Mouse (Mus musculus) limb, embryonic 12.5 days (tissue): ENCODE results near the gene Cdc42ep2. TPM values are rescaled to one million over a fixed set of nuclear protein-coding genes. Genes with fewer than 3 reads are reported as not detected.

Source experiments
- ATAC-seq: fragments of 200-750 bp; cut with Nextera tagmentation; 2 replicates; pipeline ENCODE4 v1.8.0; 2017; ENCODE audit warnings: low read depth, moderate TSS enrichment; ENCODE audit not compliant: insufficient number of reproducible peaks, insufficient read depth, low FRiP score, low TSS enrichment
- H3K27ac ChIP-seq: fragments of 300-500 bp; sonication (generic); 2 replicates; pipeline ENCODE4 v1.5.1; 2016; ENCODE audit warnings: mild to moderate bottlenecking, moderate library complexity
- H3K27me3 ChIP-seq: fragments of 300-500 bp; sonication (generic); 2 replicates; pipeline ENCODE4 v1.6.1; 2016; ENCODE audit warnings: mild to moderate bottlenecking, moderate library complexity
- H3K36me3 ChIP-seq: fragments of 300-500 bp; sonication (generic); 2 replicates; pipeline ENCODE4 v1.6.1; 2016; ENCODE audit warnings: mild to moderate bottlenecking, moderate library complexity
- H3K4me1 ChIP-seq: fragments of 300-500 bp; sonication (generic); replicated peaks from 2 replicates; pipeline ENCODE4 v1.6.1; 2016
- H3K4me2 ChIP-seq: fragments of 300-500 bp; sonication (generic); 2 replicates; pipeline ENCODE4 v1.6.1; 2016; ENCODE audit warnings: mild to moderate bottlenecking, moderate library complexity
- H3K4me3 ChIP-seq: fragments of 300-500 bp; sonication (generic); replicated peaks from 2 replicates; pipeline ENCODE4 v1.5.1; 2016; ENCODE audit warnings: mild to moderate bottlenecking
- H3K9ac ChIP-seq: fragments of 300-500 bp; sonication (generic); replicated peaks from 2 replicates; pipeline ENCODE4 v1.6.1; 2016; ENCODE audit warnings: mild to moderate bottlenecking, moderate library complexity
- H3K9me3 ChIP-seq: fragments of 300-500 bp; sonication (generic); 2 replicates; pipeline ENCODE4 v1.6.1; 2016; ENCODE audit warnings: mild to moderate bottlenecking, moderate library complexity
- WGBS: fragments of 180-500 bp; shearing (Covaris S2); methylation state at CpG from one replicate; pipeline ENCODE4 v1.1.7; 2016; 5-methylcytosine and 5-hydroxymethylcytosine counted together
- polyA plus RNA-seq: library from polyadenylated mRNA; unstranded; fragments of >200 nt; fragmentation: Nextera tagmentation; extraction: Ambion mirVana; gene quantifications from 2 replicates; pipeline ENCODE4 v1.2.1, GENCODE M21; 2016

Gene Cdc42ep2
- polyA plus RNA-seq, 1 experiment from 2014 or later = 2.7 TPM

GRCm38 (mm10) chr19:5954936-5955335 is 30.3 kb upstream of the Cdc42ep2 start:
- WGBS = 91% methylated on average over 10 of the region's 10 CpGs
- no peak overlapping the region for H3K9ac ChIP-seq
- ATAC-seq = no peak

GRCm38 (mm10) chr19:5954031-5954710 is 29.6 kb upstream of the Cdc42ep2 start:
- H3K9ac ChIP-seq = no peak overlapping the region
- H3K4me2 ChIP-seq = no peak overlapping the region
- H3K27ac ChIP-seq = no peak overlapping the region
- H3K4me1 ChIP-seq = no peaks in the 10 kb centered on the region
- ATAC-seq = no peak
- WGBS = 76% methylated on average over 22 of the region's 22 CpGs
- H3K36me3 ChIP-seq = peaks cover 93% of the 10 kb centered on the region
- H3K27me3 ChIP-seq = no peaks in the 10 kb centered on the region
- no peak overlapping the region for H3K4me3 ChIP-seq
- no peaks in the 10 kb centered on the region for H3K9me3 ChIP-seq

More at GRCm38 (mm10) chr19:5954936-5955335, 30.3 kb upstream of the Cdc42ep2 start:
- no peaks in the 10 kb centered on the region for H3K9me3 ChIP-seq
- no peak overlapping the region for H3K4me2 ChIP-seq
- H3K4me3 ChIP-seq = no peak overlapping the region
- peaks cover 92% of the 10 kb centered on the region for H3K36me3 ChIP-seq
- no peaks in the 10 kb centered on the region for H3K27me3 ChIP-seq
- no peak overlapping the region for H3K27ac ChIP-seq
- H3K4me1 ChIP-seq = no peaks in the 10 kb centered on the region

GRCm38 (mm10) chr19:5953201-5953770 is 28.7 kb upstream of the Cdc42ep2 start:
- Histone ChIP-seq H3K27ac (0 out of 2 replicates have a peak overlapping the region, but pooled peaks have one; percentile 0), H3K4me2 (no peak overlapping the region), H3K36me3 (peaks cover 93% of the 10 kb centered on the region), H3K9ac (no peak overlapping the region), H3K4me3 (no peak overlapping the region), H3K9me3 (no peaks in the 10 kb centered on the region), H3K27me3 (no peaks in the 10 kb centered on the region), H3K4me1 (no peaks in the 10 kb centered on the region)
- no peak for ATAC-seq
- 92% methylated on average over 19 of the region's 19 CpGs for WGBS

GRCm38 (mm10) chr19:5952071-5952691 is 27.6 kb upstream of the Cdc42ep2 start:
- Histone ChIP-seq H3K27me3 (no peaks in the 10 kb centered on the region), H3K4me2 (no peak overlapping the region), H3K4me3 (no peak overlapping the region), H3K4me1 (no peaks in the 10 kb centered on the region), H3K36me3 (peaks cover 95% of the 10 kb centered on the region), H3K9me3 (no peaks in the 10 kb centered on the region), H3K27ac (peak overlapping the region; percentile 64), H3K9ac (no peak overlapping the region)
- 74% methylated on average over 13 of the region's 13 CpGs for WGBS
- no peak for ATAC-seq

- 91% methylated on average over 16 of the region's 16 CpGs for WGBS
- no peak overlapping the region for H3K4me2 ChIP-seq
- H3K36me3 ChIP-seq = peaks cover 98% of the 10 kb centered on the region
- H3K9ac ChIP-seq = no peak overlapping the region
- H3K4me1 ChIP-seq = no peaks in the 10 kb centered on the region
- H3K9me3 ChIP-seq = no peaks in the 10 kb centered on the region
- H3K27me3 ChIP-seq = no peaks in the 10 kb centered on the region
- H3K27ac ChIP-seq = 0 out of 2 replicates have a peak overlapping the region, but pooled peaks have one; percentile 36
- H3K4me3 ChIP-seq = no peak overlapping the region
- no peak for ATAC-seq
Observed at GRCm38 (mm10) chr19:5951631-5952030, 27.0 kb upstream of the Cdc42ep2 start.

GRCm38 (mm10) chr19:5950218-5950617 is 25.6 kb upstream of the Cdc42ep2 start:
- Histone ChIP-seq H3K4me2 (no peak overlapping the region), H3K4me3 (no peak overlapping the region), H3K9me3 (no peaks in the 10 kb centered on the region), H3K36me3 (peaks cover 99% of the 10 kb centered on the region), H3K27me3 (no peaks in the 10 kb centered on the region), H3K27ac (no peak overlapping the region), H3K9ac (no peak overlapping the region), H3K4me1 (no peaks in the 10 kb centered on the region)
- WGBS = 91% methylated on average over 11 of the region's 11 CpGs
- no peak for ATAC-seq

GRCm38 (mm10) chr19:5945891-5946290 is 21.3 kb upstream of the Cdc42ep2 start:
- H3K36me3 ChIP-seq = peaks cover 95% of the 10 kb centered on the region
- no peaks in the 10 kb centered on the region for H3K27me3 ChIP-seq
- H3K9ac ChIP-seq = 0 out of 2 replicates have a peak overlapping the region, but pooled peaks have one; percentile 23
- 88% methylated on average over 8 of the region's 8 CpGs for WGBS
- H3K27ac ChIP-seq = no peak overlapping the region
- no peak overlapping the region for H3K4me3 ChIP-seq
- no peak overlapping the region for H3K4me2 ChIP-seq
- no peak for ATAC-seq
- H3K4me1 ChIP-seq = no peaks in the 10 kb centered on the region
- H3K9me3 ChIP-seq = no peaks in the 10 kb centered on the region

GRCm38 (mm10) chr19:5945027-5945426 is 20.4 kb upstream of the Cdc42ep2 start:
- H3K4me2 ChIP-seq = no peak overlapping the region
- H3K27ac ChIP-seq = no peak overlapping the region
- no peaks in the 10 kb centered on the region for H3K4me1 ChIP-seq
- no peak overlapping the region for H3K4me3 ChIP-seq
- 73% methylated on average over 7 of the region's 7 CpGs for WGBS
- H3K9me3 ChIP-seq = no peaks in the 10 kb centered on the region
- no peaks in the 10 kb centered on the region for H3K27me3 ChIP-seq
- no peak for ATAC-seq
- peaks cover 94% of the 10 kb centered on the region for H3K36me3 ChIP-seq
- no peak overlapping the region for H3K9ac ChIP-seq

- H3K27ac ChIP-seq = no peak overlapping the region
- no peak for ATAC-seq
- no peak overlapping the region for H3K9ac ChIP-seq
- no peak overlapping the region for H3K4me3 ChIP-seq
- no peaks in the 10 kb centered on the region for H3K4me1 ChIP-seq
- H3K36me3 ChIP-seq = peaks cover 95% of the 10 kb centered on the region
- H3K4me2 ChIP-seq = no peak overlapping the region
- 74% methylated on average over 8 of the region's 8 CpGs for WGBS
- no peaks in the 10 kb centered on the region for H3K27me3 ChIP-seq
- no peaks in the 10 kb centered on the region for H3K9me3 ChIP-seq
Observed at GRCm38 (mm10) chr19:5944145-5944544, 19.5 kb upstream of the Cdc42ep2 start.

- Histone ChIP-seq H3K4me2 (no peak overlapping the region), H3K9me3 (no peaks in the 10 kb centered on the region), H3K4me1 (no peaks in the 10 kb centered on the region), H3K36me3 (peaks cover 89% of the 10 kb centered on the region), H3K9ac (no peak overlapping the region), H3K27ac (no peak overlapping the region), H3K4me3 (no peak overlapping the region), H3K27me3 (no peaks in the 10 kb centered on the region)
- WGBS = 90% methylated on average over 15 of the region's 15 CpGs
- no peak for ATAC-seq
Observed at GRCm38 (mm10) chr19:5943404-5943803, 18.8 kb upstream of the Cdc42ep2 start.

GRCm38 (mm10) chr19:5942581-5942980 is 18.0 kb upstream of the Cdc42ep2 start:
- 93% methylated on average over 7 of the region's 7 CpGs for WGBS
- Histone ChIP-seq H3K27ac (no peak overlapping the region), H3K4me3 (no peak overlapping the region), H3K9ac (no peak overlapping the region), H3K27me3 (no peaks in the 10 kb centered on the region), H3K4me1 (no peaks in the 10 kb centered on the region), H3K4me2 (no peak overlapping the region), H3K36me3 (peaks cover 81% of the 10 kb centered on the region), H3K9me3 (no peaks in the 10 kb centered on the region)
- no peak for ATAC-seq
